Mouse (Mus musculus): ENCODE measurements around the gene Kat2a. TPM values are rescaled to one million over a fixed set of nuclear protein-coding genes. Genes with fewer than 3 reads are reported as not detected.

Kat2a gene
- polyA plus RNA-seq (2016; fragmentation: Nextera tagmentation; extraction: Ambion mirVana): 71.2 and 72.4 TPM in 2 replicates

DNA sequence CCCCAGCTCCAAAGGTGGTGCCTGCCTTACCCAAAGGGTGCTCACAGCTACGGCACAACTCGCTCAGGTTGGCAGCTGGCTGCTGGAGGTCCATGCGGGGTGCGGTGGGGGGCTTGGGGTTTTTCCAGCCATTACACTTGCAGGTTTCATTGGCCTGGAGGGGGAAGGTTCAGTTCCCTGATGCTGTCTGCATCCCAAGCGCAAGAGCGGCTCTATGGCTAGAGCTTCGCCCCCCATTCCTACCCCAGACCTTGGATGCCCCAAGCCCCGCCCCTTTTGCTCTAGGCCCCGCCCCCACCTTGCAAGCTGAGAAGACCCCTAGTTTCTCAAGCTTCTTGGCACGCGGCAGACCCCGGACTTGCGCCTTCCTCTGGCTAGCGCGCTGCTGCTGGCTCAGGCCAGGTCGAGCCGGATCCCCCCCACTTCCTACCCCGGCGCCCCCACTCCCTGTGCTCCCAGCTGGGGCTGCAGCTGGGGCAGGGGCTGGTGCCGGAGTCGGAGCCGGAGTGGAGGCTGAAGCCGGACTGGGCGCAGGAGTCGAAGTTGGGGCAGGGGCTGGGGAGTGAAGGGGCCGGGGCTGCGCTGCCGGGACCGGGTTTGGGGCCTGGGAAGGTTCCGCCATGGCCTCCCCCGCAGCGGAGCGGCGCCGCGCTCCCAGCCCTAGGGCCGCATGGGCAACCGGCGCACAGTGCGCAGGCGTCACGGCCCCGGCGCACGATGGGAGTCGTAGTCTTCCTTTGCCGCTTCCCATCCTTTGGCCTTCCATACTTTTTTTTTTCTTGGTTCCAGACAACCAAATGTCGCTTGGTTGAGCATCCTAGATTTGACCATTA lies at the start of gene Kat2a:
TSS of gene Kat2a (minus strand) at position 683 of the 833 bp plus-strand sequence.
- H3K4me2 ChIP-seq (replicated peaks): peak within 1 kb of the TSS; percentile 73
- H3K27me3 ChIP-seq: no peaks in the 10 kb centered on the region
- peak within 1 kb of the TSS; percentile 91 for H3K27ac ChIP-seq
- H3K4me3 ChIP-seq: peak within 1 kb of the TSS; percentile 96
- ATAC-seq (ENCODE audit: insufficient number of reproducible peaks, insufficient read depth, low FRiP score, low TSS enrichment): peak; percentile 85
- peaks cover 30% of the 10 kb centered on the region for H3K4me1 ChIP-seq
- H3K36me3 ChIP-seq: peaks cover 55% of the 10 kb centered on the region
- WGBS: 1% methylated on average over 48 of the region's 48 CpGs
- peak within 1 kb of the TSS; percentile 95 for H3K9ac ChIP-seq
- H3K9me3 ChIP-seq: no peaks in the 10 kb centered on the region

DNA sequence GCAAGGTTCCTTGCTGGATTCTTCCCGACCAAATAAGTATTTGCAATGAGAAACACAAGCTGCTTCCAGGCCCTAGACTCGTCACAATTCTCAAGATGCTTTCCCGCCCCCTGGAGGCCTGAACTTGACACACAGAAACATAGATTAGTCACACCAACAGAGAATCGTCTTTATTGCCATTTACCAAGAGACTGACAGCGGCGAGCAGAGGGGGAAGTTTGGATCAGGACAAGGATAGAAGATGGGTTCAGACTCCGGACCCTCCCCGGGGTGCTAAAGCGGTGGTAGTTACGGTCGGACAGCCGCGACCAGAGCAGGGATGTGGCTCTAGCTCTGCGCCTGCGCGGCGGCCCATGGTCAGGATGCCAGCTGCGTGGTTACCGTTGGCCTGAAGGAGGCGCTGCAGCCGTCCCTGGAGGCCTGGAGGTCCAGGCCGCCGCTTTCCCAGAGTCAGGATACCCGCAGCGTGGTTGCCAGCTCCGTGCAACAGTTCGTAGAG lies 49.3 kb upstream of the Kat2a start:
- Histone ChIP-seq H3K27ac (no peak overlapping the region), H3K9me3 (no peaks in the 10 kb centered on the region), H3K9ac (peak overlapping the region; percentile 44), H3K27me3 (peaks cover 51% of the 10 kb centered on the region), H3K4me2 (replicated peaks) (peak overlapping the region; percentile 65), H3K4me1 (peaks cover 12% of the 10 kb centered on the region), H3K4me3 (peak overlapping the region; percentile 32), H3K36me3 (no peaks in the 10 kb centered on the region)
- under 1% methylated on average over 27 of the region's 27 CpGs for WGBS
- no peak for ATAC-seq (ENCODE audit: insufficient number of reproducible peaks, insufficient read depth, low FRiP score, low TSS enrichment)

DNA sequence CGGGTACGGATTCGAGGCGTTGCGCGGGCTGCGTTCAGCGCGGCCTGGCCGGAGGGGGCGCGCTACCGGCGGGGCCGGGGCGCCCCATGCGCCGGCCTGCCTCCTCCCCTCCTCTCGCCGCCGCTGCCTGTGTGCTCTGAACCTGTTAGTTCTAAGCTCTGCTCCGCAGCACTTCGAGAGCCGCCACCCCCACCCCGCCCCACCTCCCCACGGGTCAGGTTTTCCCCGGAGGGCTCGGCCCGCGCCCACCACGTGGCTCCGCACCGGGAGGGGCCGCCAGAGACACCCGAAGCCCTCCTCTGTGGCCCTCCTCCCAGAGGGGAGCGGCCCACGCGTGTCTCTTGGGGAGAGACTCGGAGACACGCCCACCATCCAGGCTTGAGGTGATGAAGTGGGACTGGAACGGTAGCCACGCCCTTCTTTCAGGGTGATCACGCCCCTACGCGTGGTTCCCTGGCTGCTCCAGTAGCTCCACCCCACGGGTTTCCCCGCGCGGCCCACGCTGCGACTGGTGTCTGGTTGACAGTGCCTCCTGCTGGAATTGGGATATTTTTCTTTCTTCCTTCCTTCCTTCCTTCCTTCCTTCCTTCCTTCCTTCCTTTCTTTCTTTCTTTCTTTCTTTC lies 47.5 kb upstream of the Kat2a start, which contains the start of gene Kcnh4:
TSS of gene Kcnh4 (minus strand) at position 332 of the 623 bp plus-strand sequence.
- Histone ChIP-seq H3K27ac (no peak within 1 kb of the TSS), H3K27me3 (peaks cover 54% of the 10 kb centered on the region), H3K36me3 (no peaks in the 10 kb centered on the region), H3K9me3 (no peaks in the 10 kb centered on the region), H3K4me2 (replicated peaks) (peak within 1 kb of the TSS; percentile 58), H3K9ac (no peak within 1 kb of the TSS; the same call in 1 of the 2 replicates), H3K4me1 (peaks cover 12% of the 10 kb centered on the region), H3K4me3 (peak within 1 kb of the TSS; percentile 32)
- WGBS: 2% methylated on average over 50 of the region's 51 CpGs
- no peak for ATAC-seq (ENCODE audit: insufficient number of reproducible peaks, insufficient read depth, low FRiP score, low TSS enrichment)

DNA sequence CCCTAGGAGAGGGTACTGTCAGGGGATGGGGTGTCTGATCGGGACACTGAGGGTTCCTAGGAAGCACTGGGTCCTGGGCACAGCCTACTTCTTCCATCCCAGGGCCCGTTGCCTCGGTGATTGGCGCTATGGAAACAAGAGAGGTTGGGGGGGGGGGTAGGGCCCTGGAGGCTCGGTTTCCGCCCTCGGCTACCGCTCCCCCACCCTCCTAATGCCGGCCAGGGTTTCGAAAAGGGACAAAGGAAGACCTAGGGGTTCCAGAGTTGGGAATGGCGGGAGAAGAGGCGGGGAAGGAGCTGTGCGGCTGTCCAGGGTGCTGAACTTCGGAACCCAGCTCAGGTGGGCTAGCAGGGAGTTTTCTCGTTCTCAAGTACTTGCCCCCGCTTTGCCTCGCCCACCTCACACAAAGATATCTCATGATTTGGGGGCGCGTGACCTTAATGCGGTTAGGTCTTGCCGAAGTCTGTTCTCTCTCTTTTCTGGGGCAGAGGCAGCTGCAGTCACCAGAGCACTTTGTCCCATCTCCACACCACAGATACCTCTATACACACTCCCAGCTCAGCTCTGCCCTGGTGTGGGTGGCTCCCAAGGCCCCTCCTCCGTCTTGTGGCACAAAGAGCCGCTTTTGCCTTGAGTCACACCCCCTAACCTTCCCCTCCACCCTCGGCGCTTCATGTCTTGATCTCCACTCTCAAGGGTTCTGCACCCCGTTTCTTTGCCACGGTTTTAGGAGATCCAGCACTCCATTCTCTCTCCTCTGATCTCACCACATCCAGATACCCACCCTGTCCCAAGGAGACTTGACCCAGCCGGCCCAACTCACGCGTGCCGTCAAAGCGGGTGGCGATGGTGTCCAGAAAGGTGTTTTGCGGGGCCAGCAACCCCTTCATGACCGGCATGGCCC lies 46.7 kb upstream of the Kat2a start:
- Histone ChIP-seq H3K4me1 (peaks cover 12% of the 10 kb centered on the region), H3K4me2 (replicated peaks) (peak overlapping the region; percentile 58), H3K9ac (no peak overlapping the region; the same call in 1 of the 2 replicates), H3K27ac (no peak overlapping the region), H3K9me3 (no peaks in the 10 kb centered on the region), H3K4me3 (peak overlapping the region; percentile 32), H3K27me3 (peaks cover 54% of the 10 kb centered on the region), H3K36me3 (no peaks in the 10 kb centered on the region)
- no peak; the same call in 1 of the 2 replicates for ATAC-seq (ENCODE audit: insufficient number of reproducible peaks, insufficient read depth, low FRiP score, low TSS enrichment)
- WGBS: 2% methylated on average over 35 of the region's 35 CpGs

DNA sequence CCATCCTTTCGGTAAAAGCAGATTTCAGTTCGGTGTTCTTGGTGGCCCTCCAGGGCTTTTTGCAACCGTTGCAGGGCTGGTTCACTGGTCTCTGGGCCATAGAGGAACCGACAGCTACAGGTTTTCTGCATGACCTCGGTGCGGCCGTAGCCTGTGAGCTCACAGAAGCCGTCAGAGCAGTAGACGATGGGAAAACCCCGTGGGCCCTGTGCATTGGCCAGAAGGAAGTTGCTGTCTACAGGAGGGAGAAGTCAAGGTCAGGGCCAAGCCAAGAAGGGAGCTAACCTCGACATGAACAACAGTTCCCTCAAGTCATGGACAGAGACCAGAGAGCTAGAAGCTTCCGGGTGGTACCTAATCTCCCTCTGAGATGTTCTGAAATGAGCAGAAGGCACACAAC lies 45.3 kb upstream of the Kat2a start:
- Histone ChIP-seq H3K4me3 (no peak overlapping the region), H3K4me1 (peaks cover 12% of the 10 kb centered on the region), H3K4me2 (replicated peaks) (no peak overlapping the region), H3K36me3 (no peaks in the 10 kb centered on the region), H3K9me3 (no peaks in the 10 kb centered on the region), H3K9ac (no peak overlapping the region), H3K27me3 (peaks cover 47% of the 10 kb centered on the region), H3K27ac (no peak overlapping the region)
- 88% methylated on average over 12 of the region's 12 CpGs for WGBS
- ATAC-seq (ENCODE audit: insufficient number of reproducible peaks, insufficient read depth, low FRiP score, low TSS enrichment): no peak

DNA sequence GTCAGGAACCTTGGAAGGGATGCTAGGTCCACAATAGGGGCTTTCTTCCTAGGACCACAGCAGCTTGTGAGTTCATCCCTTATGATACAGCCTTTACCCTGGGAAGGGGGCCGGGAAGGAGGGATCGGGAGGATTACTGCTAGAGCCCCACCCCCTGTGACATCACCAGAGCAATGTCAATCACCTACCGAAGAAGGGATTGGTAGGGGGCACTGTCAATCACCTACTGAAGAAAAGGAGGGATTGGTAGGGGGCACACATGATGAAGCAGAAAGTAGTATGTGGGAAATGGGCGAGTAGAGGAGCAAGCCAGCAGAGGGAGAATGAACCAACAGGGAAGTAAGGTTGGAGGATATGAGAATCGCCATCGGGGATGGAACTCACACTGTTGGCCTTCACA lies 44.2 kb upstream of the Kat2a start:
- Histone ChIP-seq H3K4me2 (replicated peaks) (no peak overlapping the region), H3K36me3 (no peaks in the 10 kb centered on the region), H3K27me3 (peaks cover 41% of the 10 kb centered on the region), H3K4me3 (no peak overlapping the region), H3K9me3 (no peaks in the 10 kb centered on the region), H3K4me1 (peaks cover 12% of the 10 kb centered on the region), H3K9ac (no peak overlapping the region), H3K27ac (no peak overlapping the region)
- ATAC-seq (ENCODE audit: insufficient number of reproducible peaks, insufficient read depth, low FRiP score, low TSS enrichment): no peak
- 65% methylated on average over 6 of the region's 6 CpGs for WGBS

DNA sequence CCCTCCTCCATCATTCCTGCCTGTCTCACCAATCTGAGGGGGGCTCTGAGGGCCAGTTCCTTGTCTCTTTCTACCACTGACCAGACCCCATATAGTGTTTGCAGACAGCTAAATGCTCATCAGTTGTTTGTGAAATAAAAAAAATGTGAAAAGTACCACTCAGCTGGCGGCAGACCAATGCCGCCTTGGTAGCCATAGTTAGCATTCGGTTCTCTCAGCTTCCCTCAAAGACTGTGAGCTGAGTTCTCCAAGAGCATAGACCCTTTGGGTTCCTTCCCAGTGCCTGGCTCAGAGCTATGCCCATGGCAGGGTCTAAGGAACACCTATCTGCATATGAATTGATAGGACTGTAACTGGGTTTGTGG lies 42.4 kb upstream of the Kat2a start:
- H3K4me1 ChIP-seq: peaks cover 10% of the 10 kb centered on the region
- ATAC-seq (ENCODE audit: insufficient number of reproducible peaks, insufficient read depth, low FRiP score, low TSS enrichment): no peak
- H3K4me3 ChIP-seq: no peak overlapping the region
- H3K27me3 ChIP-seq: peaks cover 27% of the 10 kb centered on the region
- no peak overlapping the region for H3K9ac ChIP-seq
- no peak overlapping the region for H3K4me2 ChIP-seq (replicated peaks)
- WGBS: 90% methylated on average over 3 of the region's 3 CpGs
- H3K27ac ChIP-seq: no peak overlapping the region
- no peaks in the 10 kb centered on the region for H3K36me3 ChIP-seq
- H3K9me3 ChIP-seq: no peaks in the 10 kb centered on the region

DNA sequence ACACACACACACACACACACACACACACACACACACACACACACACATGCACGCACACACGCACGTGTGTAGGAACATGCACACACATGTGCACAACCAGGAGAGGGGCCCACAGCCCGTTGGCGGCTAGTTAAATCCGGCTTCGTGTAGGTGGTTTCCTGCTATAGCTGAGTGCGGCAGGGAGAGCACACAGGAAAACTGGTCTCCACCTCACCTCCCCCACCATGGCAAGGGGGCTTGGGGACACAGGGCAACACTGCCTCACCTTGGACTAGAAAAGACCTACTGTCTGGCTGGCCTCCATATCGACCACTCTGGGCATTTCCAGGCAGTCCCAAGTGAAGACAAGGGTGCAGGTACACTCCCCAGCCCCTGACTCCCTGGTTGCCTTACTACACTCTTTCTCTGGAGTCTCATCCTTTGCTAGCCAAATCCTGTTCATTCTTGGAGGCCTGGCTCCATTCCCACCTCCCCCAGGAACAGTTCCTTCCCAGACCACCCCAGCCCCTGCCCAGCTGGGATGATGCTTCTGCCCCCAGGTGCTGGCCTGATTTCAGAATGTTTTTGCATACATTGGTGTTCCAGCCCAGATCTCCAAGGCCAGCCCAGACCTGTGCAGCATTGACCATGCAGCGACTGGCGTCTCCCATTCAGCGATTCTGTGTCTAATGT lies 41.9 kb upstream of the Kat2a start:
- H3K9me3 ChIP-seq: no peaks in the 10 kb centered on the region
- no peak for ATAC-seq (ENCODE audit: insufficient number of reproducible peaks, insufficient read depth, low FRiP score, low TSS enrichment)
- no peak overlapping the region for H3K9ac ChIP-seq
- 84% methylated on average over 12 of the region's 12 CpGs for whole genome bisulfite sequencing
- H3K4me1 ChIP-seq: 0 out of 2 replicates have a peak, but pooled peaks cover 6% of the 10 kb centered on the region
- no peak overlapping the region for H3K27ac ChIP-seq
- H3K4me2 ChIP-seq (replicated peaks): no peak overlapping the region
- no peaks in the 10 kb centered on the region for H3K36me3 ChIP-seq
- no peak overlapping the region for H3K4me3 ChIP-seq
- peaks cover 27% of the 10 kb centered on the region for H3K27me3 ChIP-seq

DNA sequence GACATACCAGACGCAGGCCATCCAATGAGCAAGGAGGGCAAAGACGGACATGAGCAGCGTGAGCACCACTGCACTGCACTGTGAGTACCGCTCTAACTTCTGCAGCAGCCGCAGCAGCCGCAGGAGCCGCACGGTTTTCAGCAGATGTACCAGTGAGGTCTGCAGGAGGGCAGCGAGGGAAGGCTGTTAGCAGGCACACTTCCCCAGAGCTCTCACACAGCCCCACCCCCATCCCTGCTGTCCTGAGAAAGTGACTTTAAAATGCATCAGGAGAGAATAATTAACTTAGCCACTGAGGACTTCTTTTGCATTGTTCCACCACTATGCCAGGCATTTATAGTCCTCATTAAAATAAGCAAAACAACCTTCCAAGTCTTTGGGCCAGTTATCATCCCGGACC lies 40.0 kb upstream of the Kat2a start:
- no peak overlapping the region for H3K9ac ChIP-seq
- no peak for ATAC-seq (ENCODE audit: insufficient number of reproducible peaks, insufficient read depth, low FRiP score, low TSS enrichment)
- no peak overlapping the region for H3K4me2 ChIP-seq (replicated peaks)
- no peaks in the 10 kb centered on the region for H3K4me1 ChIP-seq
- no peak overlapping the region for H3K4me3 ChIP-seq
- H3K36me3 ChIP-seq: no peaks in the 10 kb centered on the region
- H3K27me3 ChIP-seq: peaks cover 19% of the 10 kb centered on the region
- no peaks in the 10 kb centered on the region for H3K9me3 ChIP-seq
- no peak overlapping the region for H3K27ac ChIP-seq
- WGBS: 41% methylated on average over 10 of the region's 10 CpGs

DNA sequence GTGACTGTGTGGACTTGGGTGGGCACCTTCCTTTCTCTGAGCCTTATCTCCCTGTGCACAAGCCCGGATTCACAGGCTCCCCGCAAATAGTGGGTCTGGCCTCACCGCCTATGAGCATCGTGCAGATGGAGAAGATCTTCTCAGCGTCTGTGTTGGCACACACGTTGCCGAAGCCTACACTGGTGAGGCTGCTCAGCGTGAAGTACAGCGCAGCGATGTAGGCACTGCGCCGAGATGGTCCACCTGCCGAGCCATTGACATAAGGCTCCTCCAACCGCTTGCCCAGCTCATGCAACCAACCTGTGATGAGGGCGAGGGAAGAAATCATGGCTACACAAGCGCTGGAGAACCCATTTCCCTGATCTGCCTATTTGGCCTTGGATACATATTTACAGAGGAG lies 37.9 kb upstream of the Kat2a start:
- Histone ChIP-seq H3K4me3 (no peak overlapping the region), H3K9me3 (no peaks in the 10 kb centered on the region), H3K9ac (no peak overlapping the region), H3K4me1 (no peaks in the 10 kb centered on the region), H3K27ac (no peak overlapping the region), H3K4me2 (replicated peaks) (no peak overlapping the region), H3K27me3 (peaks cover 16% of the 10 kb centered on the region), H3K36me3 (no peaks in the 10 kb centered on the region)
- 89% methylated on average over 16 of the region's 16 CpGs for WGBS
- no peak for ATAC-seq (ENCODE audit: insufficient number of reproducible peaks, insufficient read depth, low FRiP score, low TSS enrichment)

DNA sequence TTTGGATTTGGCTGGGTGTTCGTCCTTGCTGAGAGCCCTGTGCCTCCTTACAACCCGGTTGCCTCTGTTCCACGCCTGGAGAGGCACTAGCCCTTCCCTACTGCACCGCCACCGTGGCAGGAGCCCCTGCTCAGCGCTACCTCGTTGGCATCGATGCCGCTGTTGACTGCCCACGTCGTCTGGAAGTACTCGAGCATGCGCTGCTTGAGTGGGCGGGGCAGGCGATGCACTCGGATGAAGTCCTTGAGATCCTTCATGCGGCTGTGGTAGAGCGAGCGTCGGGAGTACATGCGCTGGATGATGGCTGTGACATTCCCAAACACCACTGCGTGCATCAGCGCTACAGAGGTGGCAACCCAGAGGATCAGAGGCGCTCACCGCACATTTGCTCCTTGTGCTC lies 37.2 kb upstream of the Kat2a start:
- H3K9me3 ChIP-seq: no peaks in the 10 kb centered on the region
- 50% methylated on average over 25 of the region's 25 CpGs for WGBS
- H3K36me3 ChIP-seq: no peaks in the 10 kb centered on the region
- H3K4me1 ChIP-seq: no peaks in the 10 kb centered on the region
- H3K4me3 ChIP-seq: no peak overlapping the region
- no peak overlapping the region for H3K9ac ChIP-seq
- H3K27me3 ChIP-seq: peaks cover 16% of the 10 kb centered on the region
- no peak for ATAC-seq (ENCODE audit: insufficient number of reproducible peaks, insufficient read depth, low FRiP score, low TSS enrichment)
- H3K4me2 ChIP-seq (replicated peaks): no peak overlapping the region
- H3K27ac ChIP-seq: no peak overlapping the region
